Comparison of ENCODE assay signal across 14 mouse cellular contexts in the genomic region with DNA sequence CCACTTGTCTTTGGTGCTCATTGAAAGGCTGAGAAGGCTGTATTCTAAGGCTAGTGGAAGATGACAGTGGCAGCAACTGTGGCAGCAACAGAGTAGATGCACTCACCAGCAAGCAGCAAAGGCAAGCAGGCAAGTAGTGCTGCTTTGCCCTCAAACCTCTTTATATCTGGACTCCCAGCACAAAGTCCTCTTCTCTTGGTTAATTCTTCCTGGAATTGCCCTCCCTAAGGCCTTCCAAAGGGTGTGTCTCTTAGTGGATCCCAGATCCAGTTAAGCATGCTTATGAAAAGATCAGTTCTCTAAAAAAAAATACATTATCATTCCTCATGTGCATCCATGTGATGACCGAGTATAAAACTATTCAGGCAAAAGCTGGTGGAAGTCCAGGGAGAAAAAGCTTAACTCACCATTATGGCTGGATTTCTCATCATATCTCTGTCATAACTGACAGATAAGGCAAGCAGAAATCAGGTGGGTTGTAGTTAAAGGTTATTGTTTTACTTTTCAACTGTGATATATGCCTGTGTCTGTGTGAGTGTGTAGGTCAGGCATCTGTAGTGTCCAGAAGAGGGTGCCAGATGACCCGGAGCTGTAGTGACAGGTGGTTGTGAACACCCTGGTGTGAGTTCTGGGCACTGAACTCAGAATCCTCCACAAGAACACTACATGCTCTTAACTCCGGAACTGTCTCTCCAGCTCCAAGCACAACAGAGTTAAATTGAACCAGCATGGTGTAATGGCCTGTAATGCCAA.
"Had no signal": no experiment of that assay in that cellular context is flagged by ENCODE, and none has a peak within 500 bp of the region (broad histone marks: within the 10 kb centered on the region; RNA-seq: fewer than 3 reads in every experiment).

No protein-coding gene starts in this region.

- H3K4me3 ChIP-seq: limb, embryonic 12.5 days; liver, embryonic 13.5 days; lung, embryonic 15.5 days; megakaryocyte, embryonic 14.5 days; midbrain, embryonic 15.5 days; neural tube, embryonic 12.5 days had no signal

- ATAC-seq: liver, postnatal 0 days; midbrain, embryonic 15.5 days had no signal

- H3K36me3 ChIP-seq: limb, embryonic 12.5 days; liver, embryonic 13.5 days; lung, embryonic 15.5 days; midbrain, embryonic 15.5 days; neural tube, embryonic 12.5 days had no signal

- H3K4me1 ChIP-seq: liver, embryonic 13.5 days; lung, embryonic 15.5 days; megakaryocyte, embryonic 14.5 days; midbrain, embryonic 15.5 days had no signal

- H3K9ac ChIP-seq: limb, embryonic 12.5 days; liver, embryonic 13.5 days; liver, postnatal 0 days; lung, embryonic 15.5 days; midbrain, embryonic 15.5 days; neural tube, embryonic 12.5 days had no signal

- H3K27ac ChIP-seq: limb, embryonic 12.5 days; liver, embryonic 13.5 days; lung, embryonic 15.5 days; macrophage; midbrain, embryonic 15.5 days; neural tube, embryonic 12.5 days had no signal

- H3K9me3 ChIP-seq: limb, embryonic 12.5 days; liver, embryonic 13.5 days; lung, embryonic 15.5 days; midbrain, embryonic 15.5 days; neural tube, embryonic 12.5 days had no signal

- H3K4me2 ChIP-seq: limb, embryonic 12.5 days; liver, embryonic 13.5 days; lung, embryonic 15.5 days; midbrain, embryonic 11.5 days; midbrain, embryonic 15.5 days; neural tube, embryonic 12.5 days had no signal

- H3K27me3 ChIP-seq: liver, embryonic 13.5 days; lung, embryonic 15.5 days; midbrain, embryonic 15.5 days; neural tube, embryonic 12.5 days had no signal

- DNase-seq: kidney, adult 18-20 months; liver; liver, embryonic 13.5 days; liver, postnatal 0 days; lung, postnatal 14 days; right cerebral cortex, postnatal 4 days; thymus, postnatal 4 days had no signal
